Comparison of ENCODE assay signal across 8 mouse cellular contexts in the genomic region with DNA sequence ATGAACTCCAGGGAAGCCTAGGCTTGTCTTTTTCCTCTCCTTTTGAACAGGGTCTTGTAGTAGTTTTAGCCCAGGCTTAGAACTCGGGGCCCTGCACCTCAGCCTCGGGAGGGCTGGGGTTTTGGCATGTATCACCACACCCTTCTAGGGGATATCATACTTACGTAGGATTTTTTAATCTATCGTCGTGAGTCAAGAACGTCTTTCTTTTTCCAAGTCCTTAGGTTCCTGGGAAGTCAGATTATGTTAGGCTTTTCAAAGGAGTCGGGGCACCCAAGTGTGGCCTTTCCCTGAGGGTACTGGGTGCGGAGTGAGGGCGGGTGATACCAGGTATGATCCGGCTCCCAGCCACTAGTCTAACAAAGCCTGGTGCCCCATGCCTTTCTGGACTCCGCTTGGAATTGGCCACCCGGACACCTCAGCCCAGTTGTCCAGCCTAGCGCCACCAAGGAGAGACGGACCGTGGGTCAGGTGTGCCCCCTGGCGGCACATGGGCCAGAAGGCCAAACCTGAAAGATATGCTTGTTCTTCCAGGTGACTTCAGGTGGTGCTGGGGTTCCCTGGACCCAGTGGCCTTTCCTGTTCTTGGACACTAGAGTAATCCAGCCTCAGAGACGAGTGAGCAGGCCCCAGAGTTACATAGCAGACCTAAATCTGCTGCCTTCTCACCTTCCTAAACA. TPM values are rescaled to one million over a fixed set of nuclear protein-coding genes. Genes with fewer than 3 reads are reported as not detected.
DNase-seq lines count a peak whose midpoint lies in the region; ATAC-seq and TF ChIP-seq lines count a peak whose summit lies in the region.

No protein-coding gene starts in this region.

- peaks cover 16% of the 10 kb centered on the region for H3K4me1 ChIP-seq in liver, embryonic 11.5 days (replicated peaks; ENCODE audit: control insufficient read depth, insufficient read depth, low read length)

- peaks cover 43% of the 10 kb centered on the region for H3K27me3 ChIP-seq in liver, embryonic 11.5 days (replicated peaks; ENCODE audit: control insufficient read depth, insufficient read depth, low read length)

- H3K4me2 ChIP-seq in liver, embryonic 11.5 days: no peak overlapping the region

- WGBS in liver, embryonic 11.5 days: 52% methylated on average over 17 of the region's 17 CpGs

- intact Hi-C loops in gastrocnemius, adult 2 months (cut with DNase I): loop anchor here (5.0 kb wide), 1 partner anchor 34 kb away; no protein-coding TSS in a partner anchor

- H3K9ac ChIP-seq in liver, embryonic 11.5 days (ENCODE audit: low read depth, low read length): no peak overlapping the region

- H3K4me3 ChIP-seq in gastrocnemius, adult 2 months: no peak overlapping the region
- H3K4me3 ChIP-seq in liver, embryonic 11.5 days (ENCODE audit: low read depth, low read length): no peak overlapping the region

- peak; percentile 54 for DNase-seq in gastrocnemius, adult 2 months
- DNase-seq in gastrocnemius, adult 8-10 months (ENCODE audit: low spot score in 2 of 2): no peak
- DNase-seq in 3134 (ENCODE audit: extremely low read depth, insufficient read length, low spot score): peak; percentile 49
- peak; percentile 59 for DNase-seq in embryo, embryonic 10 days (ENCODE audit: low spot score)
- peak; percentile 47 for DNase-seq in liver, embryonic 11.5 days (ENCODE audit: low spot score)
- no peak for DNase-seq in right cerebral cortex, postnatal 36 days (ENCODE audit: low spot score in 2 of 2)
- no peak for DNase-seq in cerebellum, adult 11-12 months
- DNase-seq in right cerebral cortex, postnatal 25 days: no peak

- peak; percentile 51 for TF ChIP-seq CTCF in gastrocnemius, adult 2 months (IDR thresholded peaks at IDR 0.05)

- no peak overlapping the region for H3K27ac ChIP-seq in gastrocnemius, adult 2 months
- H3K27ac ChIP-seq in liver, embryonic 11.5 days (ENCODE audit: low read depth, low read length): no peak overlapping the region

- no peaks in the 10 kb centered on the region for H3K36me3 ChIP-seq in liver, embryonic 11.5 days (ENCODE audit: control insufficient read depth, insufficient read depth, low read length)

- no peak; the same call in 1 of the 2 replicates for ATAC-seq in liver, embryonic 11.5 days (replicated peaks; ENCODE audit: low FRiP score)

- H3K9me3 ChIP-seq in liver, embryonic 11.5 days (ENCODE audit: control insufficient read depth, low read length): no peaks in the 10 kb centered on the region

RNA-seq across cellular contexts. Expression of gene B3gnt6, which starts 7.6 kb away (rescaled TPM):
- not detected for total RNA-seq in gastrocnemius, adult 2 months (2021)
- total RNA-seq in gastrocnemius, adult 8-10 months (2022): not detected
- 0.09 TPM in 1 of 2 replicates, not detected in the other for polyA plus RNA-seq in liver, embryonic 11.5 days (2014; fragmentation: Nextera tagmentation; extraction: Ambion mirVana)

RNA-seq across cellular contexts. Expression of gene Capn5, which starts 13.6 kb away (rescaled TPM):
- total RNA-seq in gastrocnemius, adult 2 months (2021): 1 to 10 TPM; 1.3 to 2.3 TPM
- total RNA-seq in gastrocnemius, adult 8-10 months (2022): 1 to 10 TPM in 2 of 4 experiments, under 1 TPM in 2; 0.73 to 1.6 (median 1.0) TPM
- 20.0 and 20.1 TPM in 2 replicates for polyA plus RNA-seq in liver, embryonic 11.5 days (2014; fragmentation: Nextera tagmentation; extraction: Ambion mirVana)

RNA-seq across cellular contexts. Expression of gene Omp, which starts 46.4 kb away (rescaled TPM):
- total RNA-seq in gastrocnemius, adult 2 months (2021): under 1 TPM in 1 of 2 experiments, not detected in 1; 0.17 TPM
- not detected for total RNA-seq in gastrocnemius, adult 8-10 months (2022)
- 0.62 and 0.70 TPM in 2 replicates for polyA plus RNA-seq in liver, embryonic 11.5 days (2014; fragmentation: Nextera tagmentation; extraction: Ambion mirVana)

Comparison
In these comparisons a context has a peak if more than half of its experiments do, and no peak if none do; other contexts are left out.
1. DNase-seq: peak in gastrocnemius, adult 2 months (single experiment), 3134 (single experiment), embryo, embryonic 10 days (single experiment) and liver, embryonic 11.5 days (single experiment); none in gastrocnemius, adult 8-10 months (0 of 2), right cerebral cortex, postnatal 36 days (0 of 2), cerebellum, adult 11-12 months (single experiment) and right cerebral cortex, postnatal 25 days (single experiment).